Mouse (Mus musculus) ES-Bruce4 (cell line): Measurements from ENCODE around the gene Sox5. TPM values are rescaled to one million over a fixed set of nuclear protein-coding genes. Genes with fewer than 3 reads are reported as not detected.

ENCODE experiments used
- H3K27ac ChIP-seq: 2 replicates; pipeline ENCODE4 v1.5.1; 2012; ENCODE audit warnings: low read length, inconsistent platforms; ENCODE audit not compliant: insufficient read depth
- H3K27me3 ChIP-seq: 2 replicates; pipeline ENCODE4 v1.6.1; 2012; ENCODE audit warnings: mild to moderate bottlenecking, low read length, inconsistent platforms; ENCODE audit not compliant: control insufficient read depth, poor library complexity, insufficient read depth, severe bottlenecking
- H3K36me3 ChIP-seq: 2 replicates; pipeline ENCODE4 v1.6.1; 2012; ENCODE audit warnings: inconsistent platforms, mild to moderate bottlenecking, low read length, moderate library complexity; ENCODE audit not compliant: control insufficient read depth, poor library complexity, insufficient read depth, severe bottlenecking
- H3K4me1 ChIP-seq: one replicate; pipeline ENCODE4 v1.8.1; 2011; ENCODE audit warnings: low read length; ENCODE audit not compliant: control insufficient read depth, insufficient read depth
- H3K4me3 ChIP-seq: 2 replicates; pipeline ENCODE4 v1.5.1; 2011; ENCODE audit warnings: low read depth, mild to moderate bottlenecking, low read length
- H3K9ac ChIP-seq: 2 replicates; pipeline ENCODE4 v1.6.1; 2012; ENCODE audit warnings: low read depth, mild to moderate bottlenecking, inconsistent platforms; ENCODE audit not compliant: poor library complexity, severe bottlenecking
- H3K9me3 ChIP-seq: replicated peaks from 2 replicates; pipeline ENCODE4 v1.6.1; 2012; ENCODE audit warnings: mild to moderate bottlenecking, low read length, inconsistent platforms; ENCODE audit not compliant: control insufficient read depth, poor library complexity, insufficient read depth, severe bottlenecking
- CTCF ChIP-seq: IDR thresholded peaks from one replicate; pipeline ENCODE4 v1.8.1; 2011; ENCODE audit warnings: low read depth, low read length
- EP300 ChIP-seq: IDR thresholded peaks from 2 replicates; pipeline ENCODE4 v1.6.1; 2011; ENCODE audit warnings: low read depth, low read length; ENCODE audit not compliant: insufficient read depth
- POLR2A ChIP-seq: IDR thresholded peaks from one replicate; pipeline ENCODE4 v1.8.1; 2011; ENCODE audit warnings: low read length; ENCODE audit not compliant: insufficient read depth
- polyA plus RNA-seq: library from polyadenylated mRNA; stranded (reverse); fragments of >200 nt; gene quantifications from 2 replicates; pipeline ENCODE4 v1.2.4, GENCODE M21; 2011; ENCODE audit warnings: low read depth; ENCODE audit not compliant: missing spikeins, insufficient read depth, insufficient read length

The Sox5 gene
- polyA plus RNA-seq, 1 experiment, result not detected

GRCm38 (mm10) chr6:143787360-143787759 is 994.4 kb downstream of the Sox5 start:
- H3K9ac ChIP-seq, result no peak overlapping the region
- no peak for TF ChIP-seq CTCF
- TF ChIP-seq EP300, result no peak
- no peak for TF ChIP-seq POLR2A
- H3K27ac ChIP-seq, result no peak overlapping the region
- no peaks in the 10 kb centered on the region for H3K27me3 ChIP-seq
- H3K9me3 ChIP-seq, result no peaks in the 10 kb centered on the region
- H3K4me3 ChIP-seq, result no peak overlapping the region
- H3K36me3 ChIP-seq, result no peaks in the 10 kb centered on the region
- H3K4me1 ChIP-seq, result no peaks in the 10 kb centered on the region

GRCm38 (mm10) chr6:143785685-143786084 is 996.1 kb downstream of the Sox5 start:
- H3K9ac ChIP-seq, result no peak overlapping the region
- TF ChIP-seq CTCF (no peak), EP300 (no peak)
- no peak overlapping the region for H3K4me3 ChIP-seq
- no peaks in the 10 kb centered on the region for H3K27me3 ChIP-seq
- no peak overlapping the region for H3K27ac ChIP-seq
- no peaks in the 10 kb centered on the region for H3K4me1 ChIP-seq
- 0 out of 2 replicates have a peak, but pooled peaks cover 2% of the 10 kb centered on the region for H3K9me3 ChIP-seq
- H3K36me3 ChIP-seq, result no peaks in the 10 kb centered on the region
